Mouse (Mus musculus) skeletal muscle tissue, adult 2 months (tissue): ENCODE results near the gene Olfr1283.
"Not testable (repeated sequence)": the region's sequence is repeated elsewhere in the genome, so short reads cannot be mapped to it uniquely, and the experiment has no call there.

Source experiments
- DNase-seq: peaks from one replicate; pipeline ENCODE4 v3.0.0-alpha.2; 2012; ENCODE audit warnings: low read depth, low spot score

Olfr1283 gene

DNA sequence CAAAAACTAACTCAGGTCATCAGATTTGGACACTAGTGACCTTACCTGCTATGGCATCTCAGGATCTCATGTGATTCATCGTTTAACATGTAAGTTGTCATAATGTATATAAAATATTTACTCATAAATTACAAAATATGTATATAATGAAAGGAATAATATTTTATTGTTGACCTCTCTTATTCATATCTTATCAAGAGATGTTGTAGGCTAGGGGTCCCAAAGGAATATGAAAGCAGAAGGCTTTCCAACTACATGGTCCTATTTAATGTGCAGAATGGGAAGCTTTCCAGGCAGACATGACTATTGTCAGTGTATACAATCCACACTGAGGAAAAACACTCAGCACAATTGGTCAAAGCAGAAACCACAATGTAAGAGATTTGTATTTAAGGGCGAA is at the start of gene Olfr1283:
TSS of gene Olfr1283 (plus strand) at position 301 of the 400 bp plus-strand sequence.
- no peak for DNase-seq

GRCm38 (mm10) chr2:111326220-111326619 is 40.4 kb upstream of the Olfr1283 start, which contains the start of gene Olfr1281:
Gene Olfr1281, plus strand, starts transcription at chr2:111326520.
- no peak for DNase-seq

- DNase-seq = not testable (repeated sequence)
Observed at GRCm38 (mm10) chr2:111333721-111334120, 32.9 kb upstream of the Olfr1283 start.

GRCm38 (mm10) chr2:111335976-111336375 is 30.6 kb upstream of the Olfr1283 start, which contains the start of gene Olfr1282:
Gene Olfr1282, minus strand, starts transcription at chr2:111336076.
- DNase-seq = no peak

GRCm38 (mm10) chr2:111375222-111375621 is 8.6 kb downstream of the Olfr1283 start, which contains the start of gene Olfr1284:
Gene Olfr1284, plus strand, starts transcription at chr2:111375522.
- no peak for DNase-seq
